Mouse (Mus musculus) Patski (cell line): ENCODE results near the gene Dqx1. TPM values are rescaled to one million over a fixed set of nuclear protein-coding genes. Genes with fewer than 3 reads are reported as not detected.
A peak's percentile ranks its signal among the peaks of the same experiment; 100 is the strongest.

Source experiments
- ATAC-seq: fragments of 100-300 bp; one replicate; pipeline ENCODE4 v1.8.0; 2021
- CTCF ChIA-PET: fragments of 350-600 bp; sonication (Branson Sonifier 250); formaldehyde crosslinking; loops from one replicate; lab custom pipeline; 2022; ENCODE audit warnings: inconsistent platforms; lab: Charles Lee
- POLR2A ChIA-PET: fragments of 350-600 bp; sonication (Branson Sonifier 250); formaldehyde crosslinking; loops from one replicate; lab custom pipeline; 2022; ENCODE audit warnings: antibody characterized with exemption, inconsistent platforms; lab: Charles Lee
- DNase-seq: peaks from one replicate; pipeline ENCODE4 v3.0.0-alpha.2; 2011; ENCODE audit warnings: low read depth, low spot score
- H3K27me3 ChIP-seq: fragments of 371-371 bp; one replicate; pipeline ENCODE4 v1.5.1; 2021
- CTCF ChIP-seq: fragments of 100-300 bp; IDR thresholded peaks from one replicate; pipeline ENCODE4 v1.5.1; 2021
- in situ Hi-C: fragments of 300-500 bp; cut with MboI; formaldehyde crosslinking; loops from 3 replicates; pipeline ENCODE4 v1.11.1; 2018; ENCODE audit warnings: low pct_unique_long_range_greater_than_20kb, mixed read lengths
- polyA plus RNA-seq: library from polyadenylated mRNA; unstranded; gene quantifications from one replicate; pipeline ENCODE4 v1.2.3, GENCODE M21; 2021

The Dqx1 gene
- polyA plus RNA-seq, 1 experiment from 2014 or later, result 0.51 TPM

- ATAC-seq (peak; percentile 15), DNase-seq (no peak)
- POLR2A ChIA-PET, result interaction anchor here (0.9 to 1.3 kb wide), 3 partner anchors 14 to 49 kb away, joined by 3 to 12 read pairs (median 4); partner anchors contain the start of gene Dok1
- CTCF ChIA-PET, result interaction anchor here (1.0 to 3.2 kb wide), 4 partner anchors 13 to 57 kb away, joined by 3 to 22 read pairs (median 4); partner anchors contain the start of gene Dok1
- H3K27me3 ChIP-seq, result no peaks in the 10 kb centered on the region
- no peak for TF ChIP-seq CTCF
- in situ Hi-C loops, result loop anchor here (5.0 kb wide), 1 partner anchor 56 kb away; no protein-coding TSS in a partner anchor
Measured at GRCm38 (mm10) chr6:83053136-83053960, 4.3 kb upstream of the Dqx1 start.

DNA sequence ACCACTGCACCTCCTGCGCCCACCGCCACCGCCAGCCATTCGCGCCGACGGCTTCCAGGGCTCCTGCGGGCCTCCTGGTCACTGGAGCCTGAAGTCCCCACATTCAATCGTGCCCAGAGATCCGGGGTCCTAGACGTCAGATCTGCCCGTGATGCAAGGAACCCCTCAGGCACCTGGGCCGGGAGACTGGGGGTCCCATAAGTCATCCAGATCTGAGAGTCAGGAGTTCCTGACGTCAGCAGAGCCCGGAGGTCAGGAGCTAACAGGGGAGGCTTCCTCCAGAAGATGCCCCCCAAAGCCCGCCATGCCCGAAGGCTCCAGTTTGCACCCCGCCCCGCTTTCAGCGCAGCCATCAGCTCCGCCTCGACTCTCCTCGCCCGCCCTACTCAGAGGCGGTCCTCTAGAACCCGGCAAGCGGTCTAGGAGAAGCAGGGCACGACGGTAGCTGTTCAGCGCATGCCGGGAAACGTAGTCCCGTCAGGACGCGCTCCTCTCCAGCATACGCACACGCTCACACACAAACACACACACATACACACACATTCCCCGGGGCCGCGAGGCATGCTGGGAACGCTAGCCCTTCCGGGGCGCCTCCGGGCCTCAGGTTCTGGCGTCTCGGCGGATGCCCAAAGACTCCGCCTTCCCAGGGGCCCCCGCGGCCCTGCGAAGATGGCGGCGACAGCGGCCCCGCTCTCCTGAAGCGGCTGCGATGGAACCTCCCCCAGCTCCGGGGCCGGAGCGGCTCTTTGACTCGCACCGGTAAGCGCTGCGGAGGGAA is 3.4 kb upstream of the Dqx1 start, which contains the start of gene Aup1:
Gene Aup1 (plus strand): TSS at position 448 of the 778 bp plus-strand sequence.
- in situ Hi-C loops, result loop anchor here (5.0 kb wide), 1 partner anchor 57 kb away; no protein-coding TSS in a partner anchor
- POLR2A ChIA-PET, result interaction anchor here (0.5 to 2.3 kb wide), 5 partner anchors 18 to 58 kb away, joined by 3 to 7 read pairs (median 4); partner anchors contain the start of gene Pcgf1
- DNase-seq (peak; percentile 92), ATAC-seq (peak; percentile 90)
- no peak for TF ChIP-seq CTCF
- no peaks in the 10 kb centered on the region for H3K27me3 ChIP-seq
- CTCF ChIA-PET, result interaction anchor here (1.0 to 3.2 kb wide), 3 partner anchors 12 to 57 kb away, joined by 3 to 22 read pairs (median 4); partner anchors contain the start of gene Dok1

- ATAC-seq, result peak; percentile 22
- no peaks in the 10 kb centered on the region for H3K27me3 ChIP-seq
- POLR2A ChIA-PET, result interaction anchor here (0.5 to 2.3 kb wide), 5 partner anchors 18 to 57 kb away, joined by 3 to 7 read pairs (median 4); partner anchors contain the start of gene Pcgf1
- TF ChIP-seq CTCF, result no peak
- no peak for DNase-seq
- in situ Hi-C loops, result loop anchor here (5.0 kb wide), 1 partner anchor 58 kb away; no protein-coding TSS in a partner anchor
- CTCF ChIA-PET, result interaction anchor here (1.7 to 3.2 kb wide), 2 partner anchors 11 to 58 kb away, joined by 4 to 22 read pairs; no protein-coding TSS in a partner anchor
Measured at GRCm38 (mm10) chr6:83054871-83055431, 2.7 kb upstream of the Dqx1 start, which contains the start of gene Htra2. TSS of gene Htra2 (minus strand) at chr6:83055273.

GRCm38 (mm10) chr6:83058725-83059124 is 1.1 kb downstream of the Dqx1 start:
- no peak for TF ChIP-seq CTCF
- DNase-seq (no peak), ATAC-seq (no peak)
- ChIA-PET CTCF (interaction anchor here (1.0 kb wide), 1 partner anchor 26 kb away, joined by 3 read pairs; no protein-coding TSS in a partner anchor), POLR2A (interaction anchor here (0.5 kb wide), 1 partner anchor 119 kb away, joined by 3 read pairs; no protein-coding TSS in a partner anchor)
- in situ Hi-C loops, result no loop called here
- H3K27me3 ChIP-seq, result no peaks in the 10 kb centered on the region

DNA sequence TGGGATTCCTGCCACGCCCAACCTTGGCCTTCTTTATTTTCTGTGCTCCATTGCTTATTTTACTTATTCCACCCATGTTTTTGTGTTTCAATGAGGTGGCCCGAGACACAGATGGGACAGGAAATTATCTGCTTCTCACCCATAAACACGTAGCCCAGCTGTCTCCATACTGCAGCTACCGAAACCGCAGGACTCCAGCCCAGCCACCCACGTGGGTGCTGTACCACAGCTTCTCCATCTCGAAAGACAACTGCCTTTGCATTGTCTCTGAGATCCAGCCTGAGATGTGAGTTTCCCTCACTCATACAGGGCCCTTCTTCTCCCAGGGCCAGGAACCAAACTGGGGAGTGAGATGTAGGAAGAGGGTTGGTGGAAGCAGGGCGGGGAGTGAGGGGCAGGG is 8.4 kb downstream of the Dqx1 start:
- POLR2A ChIA-PET, result no interaction called here
- CTCF ChIA-PET, result interaction anchor here (1.4 to 1.8 kb wide), 2 partner anchors 11 to 70 kb away, joined by 4 to 9 read pairs; partner anchors contain the start of genes Aup1 and Htra2
- DNase-seq (no peak), ATAC-seq (no peak)
- in situ Hi-C loops, result no loop called here
- H3K27me3 ChIP-seq, result peaks cover 38% of the 10 kb centered on the region
- no peak for TF ChIP-seq CTCF

GRCm38 (mm10) chr6:83066441-83066840 is 8.8 kb downstream of the Dqx1 start:
- ChIA-PET POLR2A (no interaction called here), CTCF (interaction anchor here (1.4 kb wide), 1 partner anchor 12 kb away, joined by 4 read pairs; the partner anchor contains the start of genes Aup1 and Htra2)
- in situ Hi-C loops, result no loop called here

DNA sequence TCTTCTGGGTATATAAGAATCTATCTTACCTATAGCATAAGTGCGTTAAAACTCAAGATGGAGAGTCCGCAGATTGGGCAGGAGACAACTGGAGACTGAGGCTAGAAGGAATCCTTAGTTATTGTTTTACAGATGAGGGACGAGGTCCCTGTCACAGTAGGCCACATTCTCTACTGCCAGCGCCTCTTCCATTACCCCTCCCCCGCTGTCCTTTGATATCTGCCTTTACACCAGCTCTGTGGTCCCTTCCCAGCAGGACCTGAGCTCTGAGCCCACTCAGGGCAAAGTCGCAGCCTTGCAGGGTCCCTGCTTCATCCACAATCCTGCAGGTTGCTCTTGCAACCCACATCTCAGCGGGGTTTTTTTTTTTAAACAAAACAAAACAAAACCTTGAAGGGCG is 10.6 kb downstream of the Dqx1 start:
- ChIA-PET POLR2A (no interaction called here), CTCF (no interaction called here)
- peaks cover 53% of the 10 kb centered on the region for H3K27me3 ChIP-seq
- ATAC-seq, result no peak
- TF ChIP-seq CTCF, result no peak
- no peak for DNase-seq
- in situ Hi-C loops, result no loop called here

More at GRCm38 (mm10) chr6:83066441-83066840, 8.8 kb downstream of the Dqx1 start:
- DNase-seq (no peak), ATAC-seq (no peak)
- peaks cover 43% of the 10 kb centered on the region for H3K27me3 ChIP-seq
- TF ChIP-seq CTCF, result no peak

- CTCF ChIA-PET, result no interaction called here
- no peak for TF ChIP-seq CTCF
- POLR2A ChIA-PET, result interaction anchor here (0.5 to 0.6 kb wide), 2 partner anchors 8 to 36 kb away, joined by 3 to 4 read pairs; no protein-coding TSS in a partner anchor
- in situ Hi-C loops, result no loop called here
- peaks cover 54% of the 10 kb centered on the region for H3K27me3 ChIP-seq
- DNase-seq, result no peak
- no peak for ATAC-seq
Measured at GRCm38 (mm10) chr6:83068706-83069487, 11.3 kb downstream of the Dqx1 start.
